Mouse (Mus musculus): ENCODE results near the gene Hoxb13. TPM values are rescaled to one million over a fixed set of nuclear protein-coding genes. Genes with fewer than 3 reads are reported as not detected.
A peak's percentile ranks its signal among the peaks of the same experiment; 100 is the strongest.

The Hoxb13 gene
- total RNA-seq, 2 experiments from 2014 or later, result not detected

GRCm38 (mm10) chr11:96189810-96190522 is 4.2 kb upstream of the Hoxb13 start:
- no peak for DNase-seq

GRCm38 (mm10) chr11:96191132-96191531 is 3.0 kb upstream of the Hoxb13 start:
- DNase-seq, result no peak

GRCm38 (mm10) chr11:96194401-96194710 is 240 bp downstream of the Hoxb13 start:
- DNase-seq, result no peak

GRCm38 (mm10) chr11:96194961-96195640 is 985 bp downstream of the Hoxb13 start:
- no peak for DNase-seq

- DNase-seq, result no peak
Measured at GRCm38 (mm10) chr11:96195769-96196280, 1.7 kb downstream of the Hoxb13 start.

- DNase-seq, result peak; percentile 58
Measured at GRCm38 (mm10) chr11:96198642-96199041, 4.5 kb downstream of the Hoxb13 start.

- no peak for DNase-seq
Measured at GRCm38 (mm10) chr11:96199181-96200086, 5.3 kb downstream of the Hoxb13 start.

- DNase-seq, result no peak
Measured at GRCm38 (mm10) chr11:96200183-96200655, 6.1 kb downstream of the Hoxb13 start.

- DNase-seq, result no peak
Measured at GRCm38 (mm10) chr11:96201741-96202140, 7.6 kb downstream of the Hoxb13 start.

- DNase-seq, result no peak
Measured at GRCm38 (mm10) chr11:96202401-96203081, 8.4 kb downstream of the Hoxb13 start.

GRCm38 (mm10) chr11:96203182-96203788 is 9.2 kb downstream of the Hoxb13 start:
- DNase-seq, result no peak

- no peak for DNase-seq
Measured at GRCm38 (mm10) chr11:96203789-96204186, 9.7 kb downstream of the Hoxb13 start.

GRCm38 (mm10) chr11:96204351-96204750 is 10.2 kb downstream of the Hoxb13 start:
- DNase-seq, result no peak

- no peak for DNase-seq
Measured at GRCm38 (mm10) chr11:96205426-96206131, 11.5 kb downstream of the Hoxb13 start.

GRCm38 (mm10) chr11:96223813-96224212 is 29.7 kb downstream of the Hoxb13 start:
- DNase-seq, result no peak

- DNase-seq, result no peak
Measured at GRCm38 (mm10) chr11:96227676-96228075, 33.6 kb downstream of the Hoxb13 start.

- peak; percentile 63 for DNase-seq
Measured at GRCm38 (mm10) chr11:96234906-96235305, 40.8 kb downstream of the Hoxb13 start.

GRCm38 (mm10) chr11:96240211-96240610 is 46.1 kb downstream of the Hoxb13 start:
- peak; percentile 67 for DNase-seq

Measured in heart, postnatal 4 days (tissue).